Mouse (Mus musculus) left cerebral cortex, adult 2 months (tissue): ENCODE measurements around the gene Safb. TPM values are rescaled to one million over a fixed set of nuclear protein-coding genes. Genes with fewer than 3 reads are reported as not detected.

Experiments used
- DNase-seq, 2 experiments: peaks; one replicate each; pipeline ENCODE4 v3.0.0; 2021 to 2022; ENCODE audit warnings: low spot score in 2 of 2, mixed read lengths in 1 of 2; ENCODE audit errors: extremely low spot score in 1 of 2
- H3K27ac ChIP-seq: fragments of 200-600 bp; 2 replicates; pipeline ENCODE4 v1.8.1; 2022
- H3K4me3 ChIP-seq: fragments of 200-600 bp; 2 replicates; pipeline ENCODE4 v1.8.1; 2022
- CTCF ChIP-seq: fragments of 200-600 bp; IDR thresholded peaks from 2 replicates; pipeline ENCODE4 v1.8.1; 2022; ENCODE audit warnings: antibody characterized with exemption, mild to moderate bottlenecking, moderate library complexity
- intact Hi-C: fragments of 180-260 bp; cut with DNase I; formaldehyde crosslinking; loops from one replicate; pipeline ENCODE4 v1.15.1; 2025
- total RNA-seq, 2 experiments: library from RNA; stranded (reverse); gene quantifications; 2 replicates each; pipeline ENCODE4 v1.2.3; 2021

The Safb gene
- total RNA-seq, 2 experiments from 2014 or later: 160 to 168 TPM

GRCm38 (mm10) chr17:56631807-56632206, 47.2 kb downstream of the Safb start:
- TF ChIP-seq CTCF: no peak
- intact Hi-C loops: no loop called here
- Histone ChIP-seq H3K4me3 (no peak overlapping the region), H3K27ac (no peak overlapping the region)
- no peak for DNase-seq

- no peak for TF ChIP-seq CTCF
- H3K4me3 ChIP-seq: no peak overlapping the region
- H3K27ac ChIP-seq: no peak overlapping the region
- DNase-seq: no peak
- intact Hi-C loops: no loop called here
Measured at GRCm38 (mm10) chr17:56634023-56634422, 49.4 kb downstream of the Safb start.

GRCm38 (mm10) chr17:56643237-56643636, 58.6 kb downstream of the Safb start:
- Histone ChIP-seq H3K27ac (no peak overlapping the region), H3K4me3 (no peak overlapping the region)
- TF ChIP-seq CTCF: no peak
- no peak for DNase-seq
- intact Hi-C loops: no loop called here

- TF ChIP-seq CTCF: no peak
- intact Hi-C loops: no loop called here
Measured at GRCm38 (mm10) chr17:56647546-56647945, 62.9 kb downstream of the Safb start.

GRCm38 (mm10) chr17:56651801-56652200, 67.2 kb downstream of the Safb start:
- H3K27ac ChIP-seq: no peak overlapping the region
- intact Hi-C loops: no loop called here
- DNase-seq: no peak
- H3K4me3 ChIP-seq: no peak overlapping the region
- TF ChIP-seq CTCF: no peak

More at GRCm38 (mm10) chr17:56647546-56647945, 62.9 kb downstream of the Safb start:
- H3K27ac ChIP-seq: no peak overlapping the region
- H3K4me3 ChIP-seq: no peak overlapping the region
- no peak for DNase-seq

- TF ChIP-seq CTCF: no peak
- Histone ChIP-seq H3K4me3 (no peak overlapping the region), H3K27ac (no peak overlapping the region)
- no peak for DNase-seq
- intact Hi-C loops: no loop called here
Measured at GRCm38 (mm10) chr17:56654771-56655170, 70.1 kb downstream of the Safb start.

GRCm38 (mm10) chr17:56655311-56655710, 70.7 kb downstream of the Safb start:
- no peak for TF ChIP-seq CTCF
- H3K4me3 ChIP-seq: no peak overlapping the region
- no peak for DNase-seq
- intact Hi-C loops: no loop called here
- H3K27ac ChIP-seq: no peak overlapping the region

Other genes starting within 250 kb of the Safb start
- 100 to 1,000 TPM; 645 to 696 TPM for gene Ptprs, start 108.3 kb upstream of the Safb start, total RNA-seq
- not detected for gene Znrf4, start 72.4 kb upstream of the Safb start, total RNA-seq
- 1 to 10 TPM; 2.5 to 4.0 TPM for gene Gm20219, start 30.4 kb upstream of the Safb start, total RNA-seq
- 100 to 1,000 TPM; 133 to 148 TPM for gene Safb2, start 240 bp upstream of the Safb start, total RNA-seq
- gene 2410015M20Rik, start 24.9 kb downstream of the Safb start, total RNA-seq: 100 to 1,000 TPM; 123 to 148 TPM
- 100 to 1,000 TPM; 351 to 353 TPM for gene Rpl36, start 28.6 kb downstream of the Safb start, total RNA-seq
- 10 to 100 TPM; 62.7 to 62.8 TPM for gene Lonp1, start 42.1 kb downstream of the Safb start, total RNA-seq
- gene Catsperd, start 43.3 kb downstream of the Safb start, total RNA-seq: under 1 TPM; 0.38 to 0.65 TPM
- gene Ranbp3, start 88.5 kb downstream of the Safb start, total RNA-seq: 100 to 1,000 TPM in 1 of 2 experiments, 10 to 100 TPM in 1; 92.7 to 101 TPM
- 100 to 1,000 TPM; 202 to 208 TPM for gene Ndufa11, start 132.9 kb downstream of the Safb start, total RNA-seq
- 10 to 100 TPM in 1 of 2 experiments, 1 to 10 TPM in 1; 8.8 to 12.7 TPM for gene Vmac, start 133.2 kb downstream of the Safb start, total RNA-seq
- gene Nrtn, start 172.7 kb downstream of the Safb start, total RNA-seq: 1 to 10 TPM; 4.1 to 4.5 TPM
- 10 to 100 TPM; 69.0 to 73.5 TPM for gene Dus3l, start 179.9 kb downstream of the Safb start, total RNA-seq
- gene Prr22, start 185.4 kb downstream of the Safb start, total RNA-seq: 1 to 10 TPM; 1.3 to 2.6 TPM
- gene Rfx2, start 246.2 kb downstream of the Safb start, total RNA-seq: 1 to 10 TPM; 2.2 to 3.5 TPM